Mouse (Mus musculus): Measurements from ENCODE around the gene Cacna1d. TPM values are rescaled to one million over a fixed set of nuclear protein-coding genes. Genes with fewer than 3 reads are reported as not detected.
A peak's percentile ranks its signal among the peaks of the same experiment; 100 is the strongest.

The Cacna1d gene
- total and polyA plus RNA-seq, 2 experiments: 0.55 to 0.72 TPM

GRCm38 (mm10) chr14:30457436-30457835, 33.8 kb downstream of the Cacna1d start:
- WGBS: 72% methylated on average over 7 of the region's 7 CpGs
- Histone ChIP-seq H3K4me3 (ENCODE audit: insufficient read depth, low read depth, low read length) (no peak overlapping the region), H3K9ac (ENCODE audit: low read depth, low read length) (no peak overlapping the region), H3K36me3 (ENCODE audit: control insufficient read depth, insufficient read depth, low read length) (no peaks in the 10 kb centered on the region), H3K79me2 (ENCODE audit: control insufficient read depth, insufficient read depth, low read length) (no peaks in the 10 kb centered on the region), H3K4me1 (ENCODE audit: control insufficient read depth, insufficient read depth, low read length) (peaks cover 2% of the 10 kb centered on the region; the same call in 1 of the 2 replicates), H3K27me3 (ENCODE audit: control insufficient read depth, insufficient read depth, low read length) (0 out of 2 replicates have a peak, but pooled peaks cover 2% of the 10 kb centered on the region), H3K27ac (replicated peaks; ENCODE audit: insufficient read depth, low read depth, low read length) (no peak overlapping the region)
- no peak for DNase-seq (ENCODE audit: extremely low read depth, low read depth, low spot score)
- no peak for TF ChIP-seq CTCF (IDR thresholded peaks at IDR 0.05; ENCODE audit: low read depth, low read length)
- TF ChIP-seq POLR2A (IDR thresholded peaks at IDR 0.05; ENCODE audit: extremely low read depth, insufficient read depth, low read length): no peak

DNA sequence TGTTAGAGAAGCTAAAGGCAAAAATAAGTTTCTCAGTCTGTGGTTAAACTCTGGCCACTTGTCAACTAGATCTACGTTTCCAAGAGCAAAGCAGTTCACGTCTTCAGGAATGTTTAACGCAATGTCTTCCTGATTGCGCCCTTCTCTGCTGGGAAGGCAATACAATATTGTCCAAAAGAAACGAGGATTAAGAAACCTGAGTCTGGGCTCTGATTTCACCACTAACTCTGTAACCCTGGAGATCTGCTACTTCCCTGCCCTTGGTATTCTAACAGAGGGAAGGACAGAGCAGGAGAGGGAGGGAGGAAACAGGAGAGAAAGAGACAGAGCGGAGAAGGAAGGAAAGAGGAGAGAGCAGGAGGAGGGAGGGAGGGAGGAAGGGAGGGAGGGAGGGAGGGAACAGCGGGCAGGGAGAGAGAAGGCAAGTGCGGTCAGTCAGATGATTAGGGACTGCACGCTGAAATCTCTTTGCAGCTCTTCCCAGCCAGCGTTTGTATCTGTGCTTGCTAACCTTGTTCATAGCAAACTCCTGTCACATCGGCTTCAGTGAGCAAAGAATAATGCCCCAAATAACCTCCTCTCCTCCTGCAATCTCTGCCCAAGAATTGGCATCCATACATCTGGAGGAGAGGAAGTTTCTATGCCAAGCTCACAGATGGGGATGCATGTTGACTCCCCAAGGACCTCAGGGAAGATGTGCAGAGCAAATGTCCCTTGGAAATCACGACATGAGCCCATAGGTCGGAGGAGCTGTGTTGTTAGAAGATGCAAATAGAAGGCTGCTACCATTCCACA, 35.3 kb downstream of the Cacna1d start:
- 31% methylated on average over 13 of the region's 13 CpGs for WGBS
- Histone ChIP-seq H3K4me1 (ENCODE audit: control insufficient read depth, insufficient read depth, low read length) (peaks cover 2% of the 10 kb centered on the region; the same call in 1 of the 2 replicates), H3K36me3 (ENCODE audit: control insufficient read depth, insufficient read depth, low read length) (no peaks in the 10 kb centered on the region), H3K79me2 (ENCODE audit: control insufficient read depth, insufficient read depth, low read length) (no peaks in the 10 kb centered on the region), H3K27ac (replicated peaks; ENCODE audit: insufficient read depth, low read depth, low read length) (no peak overlapping the region), H3K27me3 (ENCODE audit: control insufficient read depth, insufficient read depth, low read length) (0 out of 2 replicates have a peak, but pooled peaks cover 2% of the 10 kb centered on the region), H3K9ac (ENCODE audit: low read depth, low read length) (no peak overlapping the region), H3K4me3 (ENCODE audit: insufficient read depth, low read depth, low read length) (no peak overlapping the region)
- DNase-seq (ENCODE audit: extremely low read depth, low read depth, low spot score): no peak
- no peak for TF ChIP-seq POLR2A (IDR thresholded peaks at IDR 0.05; ENCODE audit: extremely low read depth, insufficient read depth, low read length)
- no peak for TF ChIP-seq CTCF (IDR thresholded peaks at IDR 0.05; ENCODE audit: low read depth, low read length)

DNA sequence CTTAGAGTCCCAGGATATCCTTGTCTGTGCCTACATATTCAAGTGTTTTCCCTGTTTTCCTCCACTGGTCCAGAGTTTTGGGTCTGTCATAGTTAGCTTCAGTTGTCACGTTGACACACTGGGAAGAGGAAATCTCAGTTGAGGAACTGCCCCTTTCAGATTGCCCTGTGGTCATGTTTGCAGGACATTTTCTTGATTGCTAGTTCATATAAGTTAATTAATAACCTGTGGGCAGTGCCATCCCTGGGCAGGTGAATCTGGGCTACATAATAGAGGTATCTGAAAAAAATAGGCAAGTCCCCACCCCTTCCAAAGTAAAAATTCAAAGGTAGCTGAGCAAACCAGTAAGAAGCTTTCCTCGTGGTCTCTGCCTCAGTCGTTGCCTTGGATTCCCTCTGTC, 51.3 kb downstream of the Cacna1d start:
- no peaks in the 10 kb centered on the region for H3K27me3 ChIP-seq (ENCODE audit: control insufficient read depth, insufficient read depth, low read length)
- peaks cover 5% of the 10 kb centered on the region for H3K4me1 ChIP-seq (ENCODE audit: control insufficient read depth, insufficient read depth, low read length)
- peak overlapping the region; percentile 40 for H3K27ac ChIP-seq (replicated peaks; ENCODE audit: insufficient read depth, low read depth, low read length)
- peak; percentile 93 for DNase-seq (ENCODE audit: extremely low read depth, low read depth, low spot score)
- no peaks in the 10 kb centered on the region for H3K36me3 ChIP-seq (ENCODE audit: control insufficient read depth, insufficient read depth, low read length)
- H3K9ac ChIP-seq (ENCODE audit: low read depth, low read length): no peak overlapping the region
- WGBS: 18% methylated on average over 3 of the region's 3 CpGs
- no peaks in the 10 kb centered on the region for H3K79me2 ChIP-seq (ENCODE audit: control insufficient read depth, insufficient read depth, low read length)
- TF ChIP-seq POLR2A (IDR thresholded peaks at IDR 0.05; ENCODE audit: extremely low read depth, insufficient read depth, low read length): no peak
- no peak for TF ChIP-seq CTCF (IDR thresholded peaks at IDR 0.05; ENCODE audit: low read depth, low read length)
- no peak overlapping the region for H3K4me3 ChIP-seq (ENCODE audit: insufficient read depth, low read depth, low read length)

DNA sequence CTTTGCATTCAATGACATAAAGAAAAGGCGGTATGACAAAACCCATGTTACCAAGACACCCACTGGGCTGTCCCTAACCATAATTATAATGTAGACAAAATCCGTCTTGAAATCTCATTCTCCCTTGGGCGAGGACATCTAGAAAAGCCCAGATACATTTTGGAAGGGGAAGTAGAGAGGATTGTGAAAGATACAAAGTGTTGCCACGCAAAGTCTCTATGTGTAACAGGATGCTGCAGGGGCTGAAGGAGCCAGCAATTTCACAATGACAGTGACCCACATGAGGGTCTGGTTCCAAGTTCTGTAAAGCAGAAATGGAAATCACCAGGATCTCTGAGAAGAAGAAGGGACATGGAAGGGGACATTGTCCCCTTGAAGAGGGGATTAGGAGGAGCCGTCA, 55.9 kb downstream of the Cacna1d start:
- WGBS: 85% methylated on average over 5 of the region's 5 CpGs
- H3K9ac ChIP-seq (ENCODE audit: low read depth, low read length): no peak overlapping the region
- DNase-seq (ENCODE audit: extremely low read depth, low read depth, low spot score): no peak
- no peaks in the 10 kb centered on the region for H3K36me3 ChIP-seq (ENCODE audit: control insufficient read depth, insufficient read depth, low read length)
- no peaks in the 10 kb centered on the region for H3K79me2 ChIP-seq (ENCODE audit: control insufficient read depth, insufficient read depth, low read length)
- TF ChIP-seq CTCF (IDR thresholded peaks at IDR 0.05; ENCODE audit: low read depth, low read length): no peak
- no peak for TF ChIP-seq POLR2A (IDR thresholded peaks at IDR 0.05; ENCODE audit: extremely low read depth, insufficient read depth, low read length)
- no peaks in the 10 kb centered on the region for H3K27me3 ChIP-seq (ENCODE audit: control insufficient read depth, insufficient read depth, low read length)
- H3K27ac ChIP-seq (replicated peaks; ENCODE audit: insufficient read depth, low read depth, low read length): no peak overlapping the region
- H3K4me1 ChIP-seq (ENCODE audit: control insufficient read depth, insufficient read depth, low read length): peaks cover 3% of the 10 kb centered on the region
- H3K4me3 ChIP-seq (ENCODE audit: insufficient read depth, low read depth, low read length): no peak overlapping the region

DNA sequence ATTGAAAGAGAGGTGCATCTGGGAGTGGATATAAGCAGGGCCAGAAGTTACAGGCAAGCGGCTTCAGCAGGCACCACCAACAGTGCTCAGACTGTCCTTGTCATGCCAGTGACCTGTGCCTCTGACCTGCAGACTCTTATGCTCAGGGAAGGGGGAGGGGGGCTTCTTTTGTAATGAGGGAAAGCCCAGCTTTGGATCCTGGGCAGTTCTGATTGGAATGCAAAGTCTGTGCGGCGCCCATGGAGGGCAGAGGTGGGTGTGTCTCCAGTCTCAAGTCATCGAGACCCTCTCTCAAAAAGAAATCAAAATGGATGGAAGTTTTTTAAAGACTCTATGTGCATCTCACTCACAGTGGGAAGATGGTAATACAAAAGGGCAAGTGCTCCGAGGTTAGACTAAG, 60.8 kb downstream of the Cacna1d start:
- H3K4me1 ChIP-seq (ENCODE audit: control insufficient read depth, insufficient read depth, low read length): no peaks in the 10 kb centered on the region

DNA sequence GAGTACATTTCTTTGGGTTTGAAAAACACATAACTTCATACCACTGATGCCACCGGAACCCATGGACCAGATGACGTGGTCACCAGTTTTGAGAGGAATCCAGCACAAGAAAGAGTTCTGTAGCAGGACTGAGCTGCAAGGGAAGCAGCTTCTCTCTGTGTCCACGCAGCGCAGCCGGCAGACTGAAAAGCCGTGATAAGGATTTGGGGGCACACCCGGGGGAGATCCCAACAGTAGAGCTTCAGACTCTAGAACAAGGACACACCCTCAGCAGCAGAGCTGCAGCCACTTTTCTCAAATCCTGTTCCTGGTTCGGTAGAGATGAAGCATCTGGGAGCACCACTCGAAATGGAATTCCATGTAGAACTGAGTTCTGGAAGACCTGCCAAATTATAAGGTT, 61.2 kb downstream of the Cacna1d start:
- no peaks in the 10 kb centered on the region for H3K4me1 ChIP-seq (ENCODE audit: control insufficient read depth, insufficient read depth, low read length)
- no peak for DNase-seq (ENCODE audit: extremely low read depth, low read depth, low spot score)
- H3K79me2 ChIP-seq (ENCODE audit: control insufficient read depth, insufficient read depth, low read length): no peaks in the 10 kb centered on the region
- H3K27ac ChIP-seq (replicated peaks; ENCODE audit: insufficient read depth, low read depth, low read length): no peak overlapping the region
- H3K27me3 ChIP-seq (ENCODE audit: control insufficient read depth, insufficient read depth, low read length): no peaks in the 10 kb centered on the region
- no peak overlapping the region for H3K4me3 ChIP-seq (ENCODE audit: insufficient read depth, low read depth, low read length)
- WGBS: 88% methylated on average over 9 of the region's 9 CpGs
- TF ChIP-seq CTCF (IDR thresholded peaks at IDR 0.05; ENCODE audit: low read depth, low read length) (no peak), POLR2A (IDR thresholded peaks at IDR 0.05; ENCODE audit: extremely low read depth, insufficient read depth, low read length) (no peak)
- H3K36me3 ChIP-seq (ENCODE audit: control insufficient read depth, insufficient read depth, low read length): no peaks in the 10 kb centered on the region
- no peak overlapping the region for H3K9ac ChIP-seq (ENCODE audit: low read depth, low read length)

More for the DNA sequence above, 60.8 kb downstream of the Cacna1d start:
- no peak overlapping the region for H3K9ac ChIP-seq (ENCODE audit: low read depth, low read length)
- no peak overlapping the region for H3K27ac ChIP-seq (replicated peaks; ENCODE audit: insufficient read depth, low read depth, low read length)
- H3K36me3 ChIP-seq (ENCODE audit: control insufficient read depth, insufficient read depth, low read length): no peaks in the 10 kb centered on the region
- no peak for TF ChIP-seq CTCF (IDR thresholded peaks at IDR 0.05; ENCODE audit: low read depth, low read length)
- TF ChIP-seq POLR2A (IDR thresholded peaks at IDR 0.05; ENCODE audit: extremely low read depth, insufficient read depth, low read length): no peak
- DNase-seq (ENCODE audit: extremely low read depth, low read depth, low spot score): no peak
- H3K27me3 ChIP-seq (ENCODE audit: control insufficient read depth, insufficient read depth, low read length): no peaks in the 10 kb centered on the region
- WGBS: 79% methylated on average over 5 of the region's 5 CpGs
- H3K79me2 ChIP-seq (ENCODE audit: control insufficient read depth, insufficient read depth, low read length): no peaks in the 10 kb centered on the region
- H3K4me3 ChIP-seq (ENCODE audit: insufficient read depth, low read depth, low read length): no peak overlapping the region

Measured in liver, adult 2 months (tissue).